Mouse (Mus musculus) forebrain, embryonic 10.5 days (tissue): Measurements from ENCODE around the gene Islr2. TPM values are rescaled to one million over a fixed set of nuclear protein-coding genes. Genes with fewer than 3 reads are reported as not detected.

Experiments used
- DNase-seq: peaks from one replicate; pipeline ENCODE4 v3.0.0-alpha.2; 2017; ENCODE audit warnings: low spot score; ENCODE audit errors: extremely low spot score
- H3K27ac ChIP-seq: fragments of 300-500 bp; sonication (generic); 2 replicates; pipeline ENCODE4 v1.5.1; 2016; ENCODE audit warnings: mild to moderate bottlenecking
- H3K27me3 ChIP-seq: fragments of 300-500 bp; sonication (generic); 2 replicates; pipeline ENCODE4 v1.6.1; 2016; ENCODE audit warnings: mild to moderate bottlenecking; ENCODE audit not compliant: poor library complexity, severe bottlenecking
- H3K36me3 ChIP-seq: fragments of 300-500 bp; sonication (generic); replicated peaks from 2 replicates; pipeline ENCODE4 v1.6.1; 2016; ENCODE audit warnings: mild to moderate bottlenecking, moderate library complexity
- H3K4me1 ChIP-seq: fragments of 300-500 bp; sonication (generic); 2 replicates; pipeline ENCODE4 v1.6.1; 2016
- H3K4me3 ChIP-seq: fragments of 300-500 bp; sonication (generic); 2 replicates; pipeline ENCODE4 v1.5.1; 2016; ENCODE audit warnings: mild to moderate bottlenecking, moderate library complexity
- H3K9me3 ChIP-seq: fragments of 300-500 bp; sonication (generic); 2 replicates; pipeline ENCODE4 v1.6.1; 2016; ENCODE audit warnings: mild to moderate bottlenecking, moderate library complexity
- WGBS: fragments of 180-500 bp; shearing (Covaris S2); methylation state at CpG from one replicate; pipeline ENCODE4 v1.1.7; 2016; 5-methylcytosine and 5-hydroxymethylcytosine counted together
- polyA plus RNA-seq: library from polyadenylated mRNA; unstranded; fragments of >200 nt; fragmentation: Nextera tagmentation; extraction: Ambion mirVana; gene quantifications from 2 replicates; pipeline ENCODE4 v1.2.1, GENCODE M21; 2016

Islr2 gene
- polyA plus RNA-seq, 1 experiment from 2014 or later, result 3.6 TPM

- peak overlapping the region; percentile 50 for H3K4me3 ChIP-seq
- peak; percentile 47 for DNase-seq
- peaks cover 100% of the 10 kb centered on the region for H3K4me1 ChIP-seq
- H3K9me3 ChIP-seq, result no peaks in the 10 kb centered on the region
- no peaks in the 10 kb centered on the region for H3K36me3 ChIP-seq
- H3K27ac ChIP-seq, result peak overlapping the region; percentile 75
- 1% methylated on average over 41 of the region's 41 CpGs for WGBS
- peaks cover 100% of the 10 kb centered on the region for H3K27me3 ChIP-seq
Measured at GRCm38 (mm10) chr9:58199381-58200269, 4.5 kb downstream of the Islr2 start.

- H3K4me1 ChIP-seq, result peaks cover 97% of the 10 kb centered on the region
- H3K27me3 ChIP-seq, result peaks cover 100% of the 10 kb centered on the region
- no peak for DNase-seq
- 1% methylated on average over 38 of the region's 38 CpGs for WGBS
- H3K36me3 ChIP-seq, result no peaks in the 10 kb centered on the region
- H3K27ac ChIP-seq, result peak overlapping the region; percentile 75
- no peaks in the 10 kb centered on the region for H3K9me3 ChIP-seq
- peak overlapping the region; percentile 50 for H3K4me3 ChIP-seq
Measured at GRCm38 (mm10) chr9:58198801-58199371, 5.2 kb downstream of the Islr2 start.

GRCm38 (mm10) chr9:58197781-58198701 lies 6.1 kb downstream of the Islr2 start:
- H3K27ac ChIP-seq, result peak overlapping the region; percentile 60
- peak; percentile 57 for DNase-seq
- peaks cover 100% of the 10 kb centered on the region for H3K27me3 ChIP-seq
- 1% methylated on average over 58 of the region's 58 CpGs for WGBS
- H3K9me3 ChIP-seq, result no peaks in the 10 kb centered on the region
- no peaks in the 10 kb centered on the region for H3K36me3 ChIP-seq
- H3K4me1 ChIP-seq, result peaks cover 92% of the 10 kb centered on the region
- peak overlapping the region; percentile 50 for H3K4me3 ChIP-seq

GRCm38 (mm10) chr9:58196610-58197567 lies 7.2 kb downstream of the Islr2 start:
- Histone ChIP-seq H3K27ac (peak overlapping the region; percentile 62), H3K4me3 (peak overlapping the region; percentile 50), H3K36me3 (no peaks in the 10 kb centered on the region), H3K9me3 (no peaks in the 10 kb centered on the region), H3K4me1 (peaks cover 80% of the 10 kb centered on the region), H3K27me3 (peaks cover 92% of the 10 kb centered on the region)
- peak; percentile 31 for DNase-seq
- WGBS, result 1% methylated on average over 46 of the region's 46 CpGs

- WGBS, result 2% methylated on average over 14 of the region's 14 CpGs
- Histone ChIP-seq H3K4me3 (peak overlapping the region; percentile 50), H3K4me1 (peaks cover 73% of the 10 kb centered on the region), H3K36me3 (no peaks in the 10 kb centered on the region), H3K27ac (peak overlapping the region; percentile 62), H3K9me3 (no peaks in the 10 kb centered on the region), H3K27me3 (peaks cover 84% of the 10 kb centered on the region)
- peak; percentile 27 for DNase-seq
Measured at GRCm38 (mm10) chr9:58196141-58196540, 8.0 kb downstream of the Islr2 start.

GRCm38 (mm10) chr9:58195671-58196070 lies 8.4 kb downstream of the Islr2 start:
- H3K4me1 ChIP-seq, result peaks cover 68% of the 10 kb centered on the region
- 0% methylated on average over 1 of the region's 1 CpGs for WGBS
- peak; percentile 26 for DNase-seq
- H3K27ac ChIP-seq, result peak overlapping the region; percentile 62
- peak overlapping the region; percentile 50 for H3K4me3 ChIP-seq
- H3K27me3 ChIP-seq, result peaks cover 80% of the 10 kb centered on the region
- H3K36me3 ChIP-seq, result no peaks in the 10 kb centered on the region
- no peaks in the 10 kb centered on the region for H3K9me3 ChIP-seq

- Histone ChIP-seq H3K4me3 (no peak overlapping the region), H3K9me3 (no peaks in the 10 kb centered on the region), H3K36me3 (no peaks in the 10 kb centered on the region), H3K4me1 (peaks cover 54% of the 10 kb centered on the region), H3K27ac (no peak overlapping the region), H3K27me3 (peaks cover 65% of the 10 kb centered on the region)
- WGBS, result 68% methylated on average over 9 of the region's 9 CpGs
- DNase-seq, result peak; percentile 12
Measured at GRCm38 (mm10) chr9:58194222-58194621, 9.9 kb downstream of the Islr2 start.

- H3K9me3 ChIP-seq, result no peaks in the 10 kb centered on the region
- peaks cover 7% of the 10 kb centered on the region; the same call in 1 of the 2 replicates for H3K4me1 ChIP-seq
- no peaks in the 10 kb centered on the region for H3K36me3 ChIP-seq
- H3K4me3 ChIP-seq, result no peak overlapping the region
- DNase-seq, result no peak
- H3K27ac ChIP-seq, result no peak overlapping the region
- WGBS, result 78% methylated on average over 6 of the region's 6 CpGs
- H3K27me3 ChIP-seq, result no peaks in the 10 kb centered on the region
Measured at GRCm38 (mm10) chr9:58184456-58184855, 19.7 kb downstream of the Islr2 start.

- no peak overlapping the region for H3K27ac ChIP-seq
- H3K4me3 ChIP-seq, result no peak overlapping the region
- no peaks in the 10 kb centered on the region for H3K36me3 ChIP-seq
- no peaks in the 10 kb centered on the region for H3K27me3 ChIP-seq
- 91% methylated on average over 2 of the region's 2 CpGs for WGBS
- H3K9me3 ChIP-seq, result no peaks in the 10 kb centered on the region
- peaks cover 28% of the 10 kb centered on the region for H3K4me1 ChIP-seq
- DNase-seq, result no peak
Measured at GRCm38 (mm10) chr9:58179390-58179789, 24.7 kb downstream of the Islr2 start.

GRCm38 (mm10) chr9:58177165-58177564 lies 27.0 kb downstream of the Islr2 start:
- DNase-seq, result no peak
- H3K27me3 ChIP-seq, result no peaks in the 10 kb centered on the region
- no peak overlapping the region for H3K4me3 ChIP-seq
- no peaks in the 10 kb centered on the region for H3K36me3 ChIP-seq
- peaks cover 28% of the 10 kb centered on the region for H3K4me1 ChIP-seq
- no peaks in the 10 kb centered on the region for H3K9me3 ChIP-seq
- H3K27ac ChIP-seq, result no peak overlapping the region
- WGBS, result 56% methylated on average over 4 of the region's 4 CpGs

GRCm38 (mm10) chr9:58175745-58176487 lies 28.2 kb downstream of the Islr2 start:
- H3K27me3 ChIP-seq, result no peaks in the 10 kb centered on the region
- peaks cover 28% of the 10 kb centered on the region for H3K4me1 ChIP-seq
- no peaks in the 10 kb centered on the region for H3K36me3 ChIP-seq
- no peaks in the 10 kb centered on the region for H3K9me3 ChIP-seq
- WGBS, result 47% methylated on average over 5 of the region's 5 CpGs
- H3K27ac ChIP-seq, result no peak overlapping the region
- DNase-seq, result no peak
- no peak overlapping the region for H3K4me3 ChIP-seq
